Mouse (Mus musculus) E14TG2a.4 (cell line): Measurements from ENCODE around the gene Spib.

Source experiments
- H3K27me3 ChIP-seq: 2 replicates; pipeline ENCODE4 v1.6.1; 2014; ENCODE audit warnings: low read length, control low read depth; ENCODE audit not compliant: insufficient read depth
- H3K36me3 ChIP-seq: 2 replicates; pipeline ENCODE4 v1.6.1; 2014; ENCODE audit warnings: low read length, control low read depth; ENCODE audit not compliant: insufficient read depth
- H3K4me1 ChIP-seq: replicated peaks from 2 replicates; pipeline ENCODE4 v1.6.1; 2014; ENCODE audit warnings: low read depth, low read length, control low read depth
- H3K4me3 ChIP-seq: replicated peaks from 2 replicates; pipeline ENCODE4 v1.5.1; 2014; ENCODE audit warnings: mild to moderate bottlenecking, low read length
- H3K9me3 ChIP-seq: 2 replicates; pipeline ENCODE4 v1.6.1; 2014; ENCODE audit warnings: low read length, control low read depth
- CTCF ChIP-seq: conservative IDR thresholded peaks from 2 replicates; pipeline ENCODE4 v1.5.1; 2014; ENCODE audit warnings: low read length
- NANOG ChIP-seq: IDR thresholded peaks from 2 replicates; pipeline ENCODE4 v1.6.1; 2014; ENCODE audit warnings: borderline replicate concordance, low read length, mixed read lengths
- POU5F1 ChIP-seq: IDR thresholded peaks from 2 replicates; pipeline ENCODE4 v1.6.1; 2014; ENCODE audit warnings: low read length, borderline replicate concordance

Spib gene

GRCm38 (mm10) chr7:44525126-44525832, 6.6 kb downstream of the Spib start:
- TF ChIP-seq CTCF = no peak
- TF ChIP-seq NANOG = no peak
- TF ChIP-seq POU5F1 = no peak
- peak overlapping the region; percentile 71 for H3K4me3 ChIP-seq
- no peaks in the 10 kb centered on the region for H3K9me3 ChIP-seq
- peaks cover 88% of the 10 kb centered on the region for H3K4me1 ChIP-seq
- H3K27me3 ChIP-seq = peaks cover 35% of the 10 kb centered on the region
- no peaks in the 10 kb centered on the region for H3K36me3 ChIP-seq

DNA sequence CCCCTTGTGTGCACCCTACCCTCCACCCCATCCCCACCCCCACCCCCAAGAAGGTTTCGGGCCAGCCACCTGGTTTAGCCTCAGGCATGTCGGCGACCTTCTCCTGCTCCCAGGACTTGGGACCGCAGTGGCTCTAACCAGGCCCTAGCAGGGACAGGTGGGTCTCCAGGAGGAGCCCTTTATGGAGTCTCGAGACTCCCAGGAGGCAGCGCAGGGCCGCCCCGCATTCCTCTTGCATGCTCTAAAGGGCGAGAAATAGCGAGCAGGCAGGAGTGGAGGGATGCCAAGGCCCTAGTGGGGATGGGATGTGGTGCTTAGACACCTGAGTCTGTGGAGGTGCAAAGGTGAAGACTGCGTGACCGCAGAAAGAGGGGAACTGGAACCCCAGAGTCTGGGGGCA, 7.4 kb downstream of the Spib start, which contains the start of gene Mybpc2:
TSS of gene Mybpc2 (minus strand) at position 155 of the 400 bp plus-strand sequence.
- Histone ChIP-seq H3K27me3 (peaks cover 32% of the 10 kb centered on the region), H3K4me1 (peaks cover 80% of the 10 kb centered on the region), H3K4me3 (peak within 1 kb of the TSS; percentile 71), H3K9me3 (no peaks in the 10 kb centered on the region), H3K36me3 (no peaks in the 10 kb centered on the region)
- TF ChIP-seq NANOG (no peak), POU5F1 (no peak)

- H3K9me3 ChIP-seq = no peaks in the 10 kb centered on the region
- H3K36me3 ChIP-seq = no peaks in the 10 kb centered on the region
- TF ChIP-seq CTCF (no peak), NANOG (no peak), POU5F1 (no peak)
- H3K27me3 ChIP-seq = peaks cover 27% of the 10 kb centered on the region
- peaks cover 71% of the 10 kb centered on the region for H3K4me1 ChIP-seq
- no peak overlapping the region for H3K4me3 ChIP-seq
Measured at GRCm38 (mm10) chr7:44523056-44523455, 8.8 kb downstream of the Spib start.

DNA sequence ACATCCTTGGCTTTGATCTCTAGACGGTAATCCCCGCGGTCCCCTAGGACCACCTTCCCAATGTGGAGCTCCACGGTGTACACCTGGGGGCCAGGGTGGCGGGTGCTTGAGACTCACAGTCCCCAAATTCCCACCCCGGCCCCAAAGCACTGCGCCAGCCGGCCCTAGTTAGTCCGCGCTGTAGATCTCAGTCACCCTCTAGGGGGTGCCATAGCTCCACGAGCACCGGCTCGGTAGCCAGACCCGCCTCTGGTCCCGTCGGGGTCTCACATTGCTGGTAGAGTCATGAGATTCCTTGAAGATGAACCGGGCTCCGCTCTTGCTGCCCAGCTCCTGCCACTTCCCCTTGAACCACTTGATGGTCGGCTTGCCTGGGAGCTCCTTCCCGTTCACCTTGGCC, 10.2 kb downstream of the Spib start:
- no peaks in the 10 kb centered on the region for H3K9me3 ChIP-seq
- peaks cover 34% of the 10 kb centered on the region for H3K27me3 ChIP-seq
- no peak for TF ChIP-seq POU5F1
- peak; percentile 61 for TF ChIP-seq CTCF
- no peak for TF ChIP-seq NANOG
- H3K4me1 ChIP-seq = peaks cover 57% of the 10 kb centered on the region
- H3K4me3 ChIP-seq = peak overlapping the region; percentile 76
- no peaks in the 10 kb centered on the region for H3K36me3 ChIP-seq

DNA sequence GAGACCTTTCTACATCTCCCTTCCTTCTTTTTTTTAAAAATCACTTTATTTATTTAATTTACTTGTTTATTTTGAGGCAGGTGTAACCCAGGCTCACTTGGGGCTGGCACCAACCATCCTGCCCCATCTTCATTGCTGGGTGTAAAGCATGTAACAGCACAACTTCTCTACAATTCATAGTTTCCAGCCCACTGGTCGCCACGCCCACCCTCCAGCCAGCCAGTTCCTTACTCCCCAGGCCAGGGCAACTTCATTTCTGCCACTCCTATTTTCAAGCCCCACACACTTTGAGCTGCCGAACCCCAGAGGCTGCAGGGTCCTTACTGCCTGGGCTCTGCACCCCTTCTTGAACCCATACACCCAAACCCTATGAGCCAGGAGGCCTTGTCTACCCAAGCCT, 10.9 kb downstream of the Spib start:
- no peaks in the 10 kb centered on the region for H3K9me3 ChIP-seq
- H3K4me3 ChIP-seq = no peak overlapping the region
- TF ChIP-seq CTCF (no peak), POU5F1 (no peak), NANOG (no peak)
- peaks cover 50% of the 10 kb centered on the region for H3K4me1 ChIP-seq
- H3K27me3 ChIP-seq = peaks cover 41% of the 10 kb centered on the region
- no peaks in the 10 kb centered on the region for H3K36me3 ChIP-seq

- TF ChIP-seq NANOG (no peak), CTCF (peak; percentile 70), POU5F1 (no peak)
- Histone ChIP-seq H3K4me3 (no peak overlapping the region), H3K36me3 (no peaks in the 10 kb centered on the region), H3K9me3 (no peaks in the 10 kb centered on the region), H3K27me3 (peaks cover 54% of the 10 kb centered on the region), H3K4me1 (peaks cover 34% of the 10 kb centered on the region)
Measured at GRCm38 (mm10) chr7:44519240-44519913, 12.5 kb downstream of the Spib start.

DNA sequence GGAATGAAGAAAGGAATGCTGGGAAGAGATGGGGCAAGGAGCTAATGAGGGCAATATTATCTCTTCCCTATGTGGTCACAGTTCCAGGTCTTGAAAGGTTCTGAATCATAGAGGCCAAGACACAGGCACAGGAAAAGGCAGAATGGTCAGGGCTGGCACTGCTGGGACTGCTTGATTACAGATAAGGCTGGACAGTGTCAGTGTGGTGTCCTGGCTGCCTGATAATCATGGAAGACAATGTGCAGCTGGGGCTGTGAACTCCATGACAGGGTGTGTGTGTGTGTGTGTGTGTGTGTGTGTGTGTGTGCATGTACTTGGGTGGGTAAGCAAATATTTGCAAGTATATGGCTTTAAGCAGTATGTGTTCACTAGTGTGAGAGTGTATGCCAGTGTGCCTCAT, 24.4 kb downstream of the Spib start:
- H3K9me3 ChIP-seq = no peaks in the 10 kb centered on the region
- no peaks in the 10 kb centered on the region for H3K36me3 ChIP-seq
- no peak overlapping the region for H3K4me3 ChIP-seq
- H3K4me1 ChIP-seq = peaks cover 29% of the 10 kb centered on the region
- TF ChIP-seq NANOG (no peak), POU5F1 (no peak), CTCF (no peak)
- peaks cover 11% of the 10 kb centered on the region for H3K27me3 ChIP-seq

GRCm38 (mm10) chr7:44501563-44502115, 30.2 kb downstream of the Spib start:
- no peak overlapping the region for H3K4me3 ChIP-seq
- TF ChIP-seq POU5F1 (no peak), CTCF (peak; percentile 54), NANOG (no peak)
- H3K4me1 ChIP-seq = peaks cover 62% of the 10 kb centered on the region
- H3K9me3 ChIP-seq = no peaks in the 10 kb centered on the region
- no peaks in the 10 kb centered on the region for H3K36me3 ChIP-seq
- H3K27me3 ChIP-seq = no peaks in the 10 kb centered on the region
